Mouse (Mus musculus): ENCODE measurements around the gene Nrip1. TPM values are rescaled to one million over a fixed set of nuclear protein-coding genes. Genes with fewer than 3 reads are reported as not detected.

Gene Nrip1
- total RNA-seq, 2 experiments from 2014 or later, result 55.8 to 57.8 TPM

GRCm38 (mm10) chr16:76354841-76355240 lies 18.8 kb downstream of the Nrip1 start:
- intact Hi-C loops (cut with DNase I), result no loop called here
- DNase-seq (ENCODE audit: low spot score in 2 of 2), result no peak

GRCm38 (mm10) chr16:76354289-76354688 lies 19.3 kb downstream of the Nrip1 start:
- intact Hi-C loops (cut with DNase I), result no loop called here
- no peak for DNase-seq (ENCODE audit: low spot score in 2 of 2)

- intact Hi-C loops (cut with DNase I), result no loop called here
- DNase-seq (ENCODE audit: low spot score in 2 of 2), result no peak
Measured at GRCm38 (mm10) chr16:76350922-76351321, 22.7 kb downstream of the Nrip1 start.

- DNase-seq (ENCODE audit: low spot score in 2 of 2), result no peak
- intact Hi-C loops (cut with DNase I), result no loop called here
Measured at GRCm38 (mm10) chr16:76349053-76349452, 24.6 kb downstream of the Nrip1 start.

DNA sequence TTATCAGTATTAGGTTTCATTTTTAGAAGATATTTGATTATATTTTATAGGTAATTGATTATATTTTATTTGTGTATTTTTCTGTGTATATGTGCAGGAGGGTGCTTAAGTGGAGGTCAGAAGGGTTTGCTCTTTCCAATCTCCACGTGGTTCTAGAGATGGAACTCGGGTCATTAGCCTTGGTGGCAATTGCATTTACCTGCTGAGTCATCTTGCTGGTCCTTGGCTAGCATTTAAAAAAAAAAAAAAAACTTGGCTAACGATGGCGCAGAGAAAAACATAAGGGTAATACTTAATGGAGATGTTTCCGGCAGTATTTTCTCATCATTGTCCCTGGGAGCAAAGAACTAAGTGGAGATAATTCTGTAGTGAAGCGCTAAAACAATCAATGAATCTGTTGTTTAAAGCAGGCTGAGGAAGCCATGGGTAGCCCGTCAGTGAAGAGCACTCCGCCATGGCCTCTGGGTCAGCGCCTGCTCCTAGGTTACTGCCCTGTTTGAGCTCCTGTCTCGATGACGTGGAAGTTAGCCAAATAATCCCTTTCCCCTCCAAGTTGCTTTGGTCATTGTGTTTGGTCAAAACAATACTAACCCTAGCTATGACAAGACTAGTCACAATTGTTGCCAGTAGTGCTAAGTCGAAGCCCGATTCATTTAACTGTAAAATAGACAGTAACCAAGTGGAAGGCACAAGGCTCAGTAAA lies 25.8 kb downstream of the Nrip1 start:
- no peak for DNase-seq (ENCODE audit: low spot score in 2 of 2)
- intact Hi-C loops (cut with DNase I), result no loop called here

DNA sequence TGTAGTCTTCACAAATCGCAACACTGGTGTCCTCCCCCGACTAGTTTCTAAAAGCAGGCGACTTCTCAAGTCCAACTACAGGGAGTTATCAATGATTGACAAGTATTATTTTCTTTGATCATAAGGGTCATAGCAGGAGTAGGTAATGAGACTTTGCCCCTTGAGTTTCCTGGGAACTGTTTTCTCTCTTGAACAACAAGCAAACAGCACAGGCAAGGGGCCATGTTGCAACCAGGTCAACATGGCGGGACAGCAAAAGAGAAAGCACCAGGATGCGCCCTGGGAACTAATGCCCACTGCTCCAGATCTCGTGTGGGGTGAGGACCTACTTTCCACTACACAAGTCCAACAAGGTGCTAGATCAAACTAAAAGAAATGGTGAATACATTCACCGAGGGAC lies 27.3 kb downstream of the Nrip1 start:
- DNase-seq (ENCODE audit: low spot score in 2 of 2), result no peak
- intact Hi-C loops (cut with DNase I), result no loop called here

- no peak for DNase-seq (ENCODE audit: low spot score in 2 of 2)
Measured at GRCm38 (mm10) chr16:76344761-76345368, 28.8 kb downstream of the Nrip1 start.

DNA sequence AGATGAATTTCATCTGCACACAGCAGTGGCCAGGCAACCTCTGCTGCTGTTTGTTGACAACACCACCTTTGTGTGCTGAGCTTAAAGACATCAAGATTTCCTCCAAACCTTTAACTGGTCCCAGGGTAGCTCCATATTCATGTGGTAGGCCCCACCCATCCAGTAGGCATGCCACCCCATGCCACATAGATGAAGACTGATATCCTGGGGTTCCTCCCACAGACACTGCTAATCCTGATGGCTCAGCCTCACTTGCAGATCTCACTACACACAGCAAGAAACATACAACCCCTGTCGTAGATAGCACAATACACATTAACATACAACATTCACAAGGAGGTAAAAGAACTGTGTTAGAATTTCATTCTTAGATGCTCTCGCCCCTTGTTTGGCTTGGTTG lies 29.6 kb downstream of the Nrip1 start:
- intact Hi-C loops (cut with DNase I), result no loop called here
- no peak for DNase-seq (ENCODE audit: low spot score in 2 of 2)

More at GRCm38 (mm10) chr16:76344761-76345368, 28.8 kb downstream of the Nrip1 start:
- intact Hi-C loops (cut with DNase I), result no loop called here

DNA sequence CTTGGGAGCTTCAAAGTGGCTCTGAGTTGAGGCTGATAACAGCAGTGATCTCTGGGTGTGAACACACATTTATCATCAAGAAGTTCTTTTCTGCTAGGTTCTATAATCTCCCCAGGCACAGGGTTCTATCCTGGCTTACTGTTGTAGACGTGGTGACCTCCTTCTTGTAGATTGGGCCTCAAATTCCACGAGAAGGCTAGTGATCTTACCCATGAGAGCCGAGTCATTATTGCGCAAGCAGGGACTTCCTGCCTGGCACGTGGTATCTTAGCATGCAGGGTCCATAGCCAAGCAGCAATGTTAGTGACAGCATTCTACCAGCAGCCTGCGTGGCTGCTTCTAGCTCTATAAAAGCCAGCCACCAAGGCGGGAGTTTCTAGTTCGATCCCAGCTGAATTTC lies 32.0 kb downstream of the Nrip1 start:
- no peak for DNase-seq (ENCODE audit: low spot score in 2 of 2)
- intact Hi-C loops (cut with DNase I), result no loop called here

- intact Hi-C loops (cut with DNase I), result no loop called here
Measured at GRCm38 (mm10) chr16:76339256-76339655, 34.4 kb downstream of the Nrip1 start.

GRCm38 (mm10) chr16:76337351-76337750 lies 36.3 kb downstream of the Nrip1 start:
- intact Hi-C loops (cut with DNase I), result no loop called here

More at GRCm38 (mm10) chr16:76339256-76339655, 34.4 kb downstream of the Nrip1 start:
- no peak for DNase-seq (ENCODE audit: low spot score in 2 of 2)

GRCm38 (mm10) chr16:76336932-76337331 lies 36.7 kb downstream of the Nrip1 start:
- DNase-seq (ENCODE audit: low spot score in 2 of 2), result no peak
- intact Hi-C loops (cut with DNase I), result no loop called here

More at GRCm38 (mm10) chr16:76337351-76337750, 36.3 kb downstream of the Nrip1 start:
- no peak for DNase-seq (ENCODE audit: low spot score in 2 of 2)

DNA sequence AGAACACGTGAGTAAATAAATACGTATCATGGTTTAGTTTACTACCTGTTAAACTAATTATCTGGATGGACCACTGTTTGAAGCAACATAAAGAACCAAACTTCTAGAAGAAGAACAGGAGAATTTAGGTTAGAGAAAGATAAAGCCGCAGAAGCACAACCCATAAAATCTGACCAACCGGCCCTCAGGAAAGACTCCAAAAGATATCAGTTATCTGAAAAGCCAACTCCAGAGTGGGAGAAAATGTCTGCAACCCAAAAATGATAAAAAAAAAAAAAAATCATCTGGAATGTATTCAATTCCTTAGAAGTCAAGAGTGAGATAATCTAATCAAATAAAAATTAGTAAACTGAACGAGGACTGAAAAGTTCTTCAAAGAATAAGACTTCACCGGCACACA lies 37.7 kb downstream of the Nrip1 start:
- intact Hi-C loops (cut with DNase I), result no loop called here
- DNase-seq (ENCODE audit: low spot score in 2 of 2), result no peak

GRCm38 (mm10) chr16:76332127-76332526 lies 41.5 kb downstream of the Nrip1 start:
- intact Hi-C loops (cut with DNase I), result no loop called here
- no peak for DNase-seq (ENCODE audit: low spot score in 2 of 2)

GRCm38 (mm10) chr16:76331231-76331630 lies 42.4 kb downstream of the Nrip1 start:
- DNase-seq (ENCODE audit: low spot score in 2 of 2), result no peak
- intact Hi-C loops (cut with DNase I), result no loop called here

DNA sequence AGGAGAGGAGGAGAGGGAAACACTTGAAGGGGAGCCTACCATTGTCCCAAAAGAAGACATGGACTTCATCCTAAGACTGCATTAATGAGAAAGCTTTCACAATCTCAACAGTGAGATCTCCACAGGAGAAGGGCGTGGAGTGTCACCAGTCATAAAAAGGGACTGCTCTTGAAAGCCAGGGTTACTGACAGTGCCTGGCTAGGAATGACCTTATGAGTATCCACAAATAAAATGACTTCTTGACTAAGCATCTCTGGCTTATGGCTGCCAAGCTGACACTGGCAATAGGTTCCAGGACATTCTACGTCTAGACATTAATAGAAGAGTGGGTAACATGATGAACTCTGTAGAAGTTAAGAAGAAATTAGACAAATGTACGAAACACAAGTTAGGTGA lies 48.3 kb downstream of the Nrip1 start:
- intact Hi-C loops (cut with DNase I), result no loop called here
- no peak for DNase-seq (ENCODE audit: low spot score in 2 of 2)

DNA sequence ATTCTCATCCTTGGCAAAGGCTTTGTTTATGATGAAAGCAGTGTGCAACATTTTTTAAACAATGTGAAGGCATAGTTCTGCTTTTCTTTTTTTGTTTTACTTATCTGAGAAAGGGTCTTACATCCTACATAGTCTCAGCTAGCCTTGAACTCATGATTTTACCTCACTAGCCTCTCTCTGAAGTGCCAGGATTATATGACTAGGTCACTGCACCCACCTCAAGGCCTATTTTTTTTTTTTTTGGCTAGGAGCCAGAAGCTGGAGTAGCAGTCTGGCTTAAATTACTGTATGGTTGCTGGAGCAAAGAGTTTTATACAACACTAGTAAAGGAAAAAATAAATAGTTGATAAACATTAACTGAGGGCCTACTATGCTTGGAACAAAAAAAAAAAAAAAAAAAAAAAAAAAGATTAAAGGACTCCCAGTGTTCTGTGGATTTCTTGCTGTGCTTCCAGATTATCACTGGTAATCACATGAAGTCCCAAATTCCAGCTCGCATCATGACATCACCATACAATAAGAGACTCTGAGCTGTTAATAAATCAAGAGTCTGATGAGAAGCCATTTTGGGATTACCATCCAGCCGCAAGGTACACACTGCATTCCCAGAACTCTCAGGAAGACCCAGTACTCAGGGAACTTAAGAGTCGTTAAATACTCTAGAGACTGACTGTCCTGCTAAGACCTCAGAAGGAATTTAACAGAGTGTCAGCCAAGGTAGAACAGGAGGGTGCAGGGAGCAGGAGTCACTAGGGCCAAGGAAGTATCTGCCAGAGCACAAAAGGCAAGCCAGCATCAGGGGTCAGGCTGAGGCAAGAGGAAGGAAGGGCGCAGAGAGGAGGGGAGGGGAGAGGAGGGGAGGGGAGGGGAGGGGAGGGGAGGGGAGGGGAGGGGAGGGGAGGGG lies 49.0 kb downstream of the Nrip1 start:
- intact Hi-C loops (cut with DNase I), result loop anchor here (5.0 kb wide), 1 partner anchor 48 kb away; the partner anchor contains the start of gene Nrip1
- DNase-seq (ENCODE audit: low spot score in 2 of 2), result no peak

DNA sequence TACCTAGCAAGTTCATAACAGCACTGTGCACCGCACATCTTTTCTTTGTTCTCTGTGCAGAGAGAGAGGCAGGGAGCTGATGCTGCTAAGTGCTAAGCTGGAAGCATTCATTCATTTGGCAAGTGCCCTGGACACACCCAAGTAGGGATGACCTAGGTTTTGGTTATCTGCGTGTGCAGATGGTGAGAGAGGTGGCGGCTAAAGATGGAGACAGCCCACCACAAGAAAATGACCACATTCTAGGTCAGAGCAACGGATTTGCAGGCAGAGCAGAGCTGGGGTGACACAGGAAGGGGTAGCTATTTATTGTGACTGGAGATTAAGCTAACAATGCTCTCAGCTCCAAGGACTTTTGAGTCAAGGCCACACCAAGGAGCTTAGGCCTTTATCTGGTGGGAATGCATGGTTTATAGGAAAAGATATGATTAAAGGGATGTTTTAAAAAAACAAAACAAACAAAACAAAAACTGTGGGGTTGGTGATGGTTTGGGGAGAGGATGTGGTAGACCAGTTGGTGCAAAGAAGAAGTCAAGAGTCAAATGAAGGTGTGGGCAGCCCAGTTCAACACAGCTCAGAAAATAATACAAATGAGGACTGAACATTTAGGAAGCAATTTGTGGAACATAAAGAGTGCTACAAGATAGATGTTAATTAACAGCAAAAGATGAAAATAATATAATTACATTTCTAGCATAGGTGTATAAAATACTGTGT lies 49.9 kb downstream of the Nrip1 start:
- intact Hi-C loops (cut with DNase I), result loop anchor here (5.0 kb wide), 1 partner anchor 49 kb away; the partner anchor contains the start of gene Nrip1
- no peak for DNase-seq (ENCODE audit: low spot score in 2 of 2)

- intact Hi-C loops (cut with DNase I), result loop anchor here (5.0 kb wide), 1 partner anchor 49 kb away; the partner anchor contains the start of gene Nrip1
- no peak for DNase-seq (ENCODE audit: low spot score in 2 of 2)
Measured at GRCm38 (mm10) chr16:76323141-76323540, 50.5 kb downstream of the Nrip1 start.

Measured in left cerebral cortex, postnatal 36 days (tissue).